Mouse (Mus musculus) gastrocnemius, adult 18-20 months (tissue): Measurements from ENCODE around the gene Usp40. TPM values are rescaled to one million over a fixed set of nuclear protein-coding genes. Genes with fewer than 3 reads are reported as not detected.
"Not testable (repeated sequence)": the region's sequence is repeated elsewhere in the genome, so short reads cannot be mapped to it uniquely, and the experiment has no call there.

ENCODE experiments used
- DNase-seq: peaks from one replicate; pipeline ENCODE4 v3.0.0; 2021; ENCODE audit warnings: low spot score
- long read RNA-seq, 2 experiments: library from polyadenylated mRNA; stranded (forward); transcript quantifications; one replicate each; pipeline ENCODE4 v2.0.0; 2021
- total RNA-seq, 2 experiments: library from RNA; stranded (reverse); gene quantifications; 2 replicates each; pipeline ENCODE4 v1.2.3; 2021

Usp40 gene
- 1 to 10 TPM; 7.9 to 8.8 TPM for total RNA-seq
- long read RNA-seq, experiment 1, partial matches to known transcripts, result 0 of 4 reads
- long read RNA-seq, experiment 1, other reads (novel, unspliced or antisense), result 2 of 4 reads
- long read RNA-seq, experiment 2, partial matches to known transcripts, result 2 of 7 reads
- long read RNA-seq, experiment 2, other reads (novel, unspliced or antisense), result 3 of 7 reads

- peak; percentile 69 for DNase-seq
Observed at GRCm38 (mm10) chr1:88008211-88008697, at the start of gene Usp40. TSS of gene Usp40 (minus strand) at chr1:88008551.

GRCm38 (mm10) chr1:88055088-88055487 lies 46.7 kb upstream of the Usp40 start, which contains the start of gene Ugt1a10:
TSS of gene Ugt1a10 (plus strand) at chr1:88055388.
- DNase-seq, result no peak

- DNase-seq, result not testable (repeated sequence)
Observed at GRCm38 (mm10) chr1:88047408-88047807, 39.1 kb upstream of the Usp40 start.

GRCm38 (mm10) chr1:88044832-88045437 lies 36.6 kb upstream of the Usp40 start:
- not testable (repeated sequence) for DNase-seq

- not testable (repeated sequence) for DNase-seq
Observed at GRCm38 (mm10) chr1:88043044-88043443, 34.7 kb upstream of the Usp40 start.

GRCm38 (mm10) chr1:88025244-88025643 lies 16.9 kb upstream of the Usp40 start:
- DNase-seq, result not testable (repeated sequence)

- no peak for DNase-seq
Observed at GRCm38 (mm10) chr1:88015371-88015770, 7.0 kb upstream of the Usp40 start.

- DNase-seq, result no peak
Observed at GRCm38 (mm10) chr1:88014671-88015070, 6.3 kb upstream of the Usp40 start.

- DNase-seq, result no peak
Observed at GRCm38 (mm10) chr1:88014194-88014593, 5.8 kb upstream of the Usp40 start.

- no peak for DNase-seq
Observed at GRCm38 (mm10) chr1:88013726-88014125, 5.4 kb upstream of the Usp40 start.

GRCm38 (mm10) chr1:88009521-88009920 lies 1.2 kb upstream of the Usp40 start:
- DNase-seq, result no peak

- DNase-seq, result no peak
Observed at GRCm38 (mm10) chr1:88008735-88009134, 384 bp upstream of the Usp40 start.

- no peak for DNase-seq
Observed at GRCm38 (mm10) chr1:88007692-88008210, 600 bp downstream of the Usp40 start.

- no peak for DNase-seq
Observed at GRCm38 (mm10) chr1:87992716-87993115, 15.6 kb downstream of the Usp40 start.

- DNase-seq, result no peak
Observed at GRCm38 (mm10) chr1:87982291-87982690, 26.1 kb downstream of the Usp40 start.

- no peak for DNase-seq
Observed at GRCm38 (mm10) chr1:87970381-87970780, 38.0 kb downstream of the Usp40 start.

GRCm38 (mm10) chr1:87961459-87962167 lies 46.7 kb downstream of the Usp40 start:
- DNase-seq, result no peak

GRCm38 (mm10) chr1:87960752-87961151 lies 47.6 kb downstream of the Usp40 start:
- DNase-seq, result no peak

GRCm38 (mm10) chr1:87959998-87960431 lies 48.3 kb downstream of the Usp40 start:
- DNase-seq, result no peak

GRCm38 (mm10) chr1:87959532-87959931 lies 48.8 kb downstream of the Usp40 start:
- no peak for DNase-seq

- no peak for DNase-seq
Observed at GRCm38 (mm10) chr1:87958931-87959330, 49.4 kb downstream of the Usp40 start.

- no peak for DNase-seq
Observed at GRCm38 (mm10) chr1:87953073-87953472, 55.3 kb downstream of the Usp40 start.
